Mouse (Mus musculus): ENCODE results near the gene Kng1.

Gene Kng1

GRCm38 (mm10) chr16:23114339-23115171 is 56.9 kb downstream of the Kng1 start:
- DNase-seq (ENCODE audit: low read depth, low spot score), result no peak

GRCm38 (mm10) chr16:23115486-23115885 is 57.8 kb downstream of the Kng1 start:
- no peak for DNase-seq (ENCODE audit: low read depth, low spot score)

GRCm38 (mm10) chr16:23117173-23117572 is 59.5 kb downstream of the Kng1 start:
- DNase-seq (ENCODE audit: low read depth, low spot score), result no peak

GRCm38 (mm10) chr16:23122446-23122845 is 64.8 kb downstream of the Kng1 start:
- no peak for DNase-seq (ENCODE audit: low read depth, low spot score)

- no peak for DNase-seq (ENCODE audit: low read depth, low spot score)
Observed at GRCm38 (mm10) chr16:23123104-23123503, 65.4 kb downstream of the Kng1 start.

- no peak for DNase-seq (ENCODE audit: low read depth, low spot score)
Observed at GRCm38 (mm10) chr16:23124398-23124797, 66.7 kb downstream of the Kng1 start.

GRCm38 (mm10) chr16:23127311-23127672 is 69.6 kb downstream of the Kng1 start:
- DNase-seq (ENCODE audit: low read depth, low spot score), result no peak

- DNase-seq (ENCODE audit: low read depth, low spot score), result peak; percentile 95
Observed at GRCm38 (mm10) chr16:23127673-23128375, 70.2 kb downstream of the Kng1 start, which contains the start of gene Rfc4. Rfc4 (minus strand) TSS chr16:23127737.

- DNase-seq (ENCODE audit: low read depth, low spot score), result no peak
Observed at GRCm38 (mm10) chr16:23130303-23130702, 72.6 kb downstream of the Kng1 start.
